Mouse (Mus musculus) thymus, adult 2 months (tissue): Measurements from ENCODE around the gene Efcab12.

Experiments
- CTCF ChIP-seq: fragments of 200-500 bp; IDR thresholded peaks from 2 replicates; pipeline ENCODE4 v1.5.1; 2012; ENCODE audit warnings: mild to moderate bottlenecking, control low read depth, low read length, moderate library complexity, borderline replicate concordance; ENCODE audit not compliant: control insufficient read depth, poor library complexity, insufficient read depth; ENCODE audit errors: extremely low read depth
- POLR2A ChIP-seq: fragments of 200-500 bp; IDR thresholded peaks from 2 replicates; pipeline ENCODE4 v1.6.1; 2012; ENCODE audit warnings: mild to moderate bottlenecking, low read length, control low read depth, moderate library complexity; ENCODE audit not compliant: control insufficient read depth, poor library complexity, insufficient read depth; ENCODE audit errors: extremely low read depth

GRCm38 (mm10) chr6:115832152-115832850, 5.9 kb downstream of the Efcab12 start:
- TF ChIP-seq POLR2A (no peak), CTCF (no peak)
